Mouse (Mus musculus): ENCODE results near the gene Cttnbp2. TPM values are rescaled to one million over a fixed set of nuclear protein-coding genes. Genes with fewer than 3 reads are reported as not detected.

The Cttnbp2 gene
- polyA plus RNA-seq, 1 experiment from 2014 or later: 0.90 TPM

- no peak for DNase-seq (ENCODE audit: low spot score)
These were observed 45.4 kb downstream of the Cttnbp2 start for GRCm38 (mm10) chr6:18469206-18469605.

GRCm38 (mm10) chr6:18467777-18468176, 46.9 kb downstream of the Cttnbp2 start:
- no peak for DNase-seq (ENCODE audit: low spot score)

DNA sequence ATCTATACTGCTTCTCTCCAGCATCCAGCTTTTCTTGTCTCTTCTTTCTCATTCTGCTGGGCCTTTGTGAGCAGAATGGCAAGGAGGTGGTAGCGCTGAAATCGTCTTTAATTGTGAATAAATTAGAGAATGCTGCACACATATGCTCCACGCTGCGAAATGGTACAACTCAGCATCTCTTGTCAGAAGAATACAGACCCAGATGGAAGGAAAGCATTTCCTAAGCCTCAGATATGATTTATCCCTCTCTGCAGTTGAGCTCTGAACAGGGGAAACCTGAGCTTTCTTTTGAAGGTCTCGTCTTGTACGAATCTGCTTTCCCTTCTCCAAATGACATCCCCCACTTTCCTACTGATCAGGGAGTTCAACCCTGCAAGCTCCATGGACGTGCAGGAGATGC, 48.4 kb downstream of the Cttnbp2 start:
- DNase-seq (ENCODE audit: low spot score): no peak

- no peak for DNase-seq (ENCODE audit: low spot score)
These were observed 49.0 kb downstream of the Cttnbp2 start for GRCm38 (mm10) chr6:18465626-18466025.

DNA sequence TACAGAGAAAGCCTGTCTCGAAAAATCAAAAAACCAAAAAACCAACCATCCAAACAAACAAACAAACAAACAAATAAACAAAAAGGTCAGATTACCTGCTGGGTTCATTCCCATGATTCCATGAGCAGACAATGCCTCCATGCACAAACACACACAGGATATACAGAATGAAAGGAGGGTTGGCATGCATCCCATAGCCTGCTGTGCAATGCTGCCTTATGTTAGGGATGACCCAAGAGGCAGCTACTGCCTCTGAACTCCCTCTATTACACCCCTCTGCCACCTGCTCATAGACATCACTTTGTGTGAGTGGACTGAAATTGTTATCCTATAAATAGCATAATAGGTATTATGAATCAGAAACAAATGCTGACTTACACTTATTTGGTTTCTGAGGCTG, 55.0 kb downstream of the Cttnbp2 start:
- DNase-seq (ENCODE audit: low spot score): no peak

GRCm38 (mm10) chr6:18450551-18451193, 64.0 kb downstream of the Cttnbp2 start:
- DNase-seq (ENCODE audit: low spot score): no peak

DNA sequence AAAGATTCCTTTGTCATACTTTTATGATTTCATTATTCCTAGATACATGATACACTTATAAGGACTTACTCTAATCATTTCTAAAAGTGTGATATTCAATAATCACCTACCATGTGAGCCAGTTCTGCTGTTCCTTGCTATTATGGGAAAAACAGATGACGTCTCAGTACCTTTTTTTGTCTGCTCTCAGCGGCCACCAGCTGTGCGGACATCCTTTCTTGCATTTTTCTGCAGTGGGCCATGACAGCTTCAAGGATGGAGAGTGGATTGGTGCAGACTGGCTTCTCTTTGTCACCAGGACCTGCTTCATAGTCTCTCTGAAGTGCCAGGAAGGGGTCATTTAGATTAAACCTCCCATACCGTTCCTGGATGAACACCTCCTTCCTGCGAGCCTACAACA, 66.6 kb downstream of the Cttnbp2 start:
- DNase-seq (ENCODE audit: low spot score): no peak

- no peak for DNase-seq (ENCODE audit: low spot score)
These were observed 67.7 kb downstream of the Cttnbp2 start for GRCm38 (mm10) chr6:18446917-18447316.

GRCm38 (mm10) chr6:18446359-18446758, 68.3 kb downstream of the Cttnbp2 start:
- DNase-seq (ENCODE audit: low spot score): no peak

GRCm38 (mm10) chr6:18445747-18446146, 68.9 kb downstream of the Cttnbp2 start:
- DNase-seq (ENCODE audit: low spot score): no peak

- no peak for DNase-seq (ENCODE audit: low spot score)
These were observed 72.3 kb downstream of the Cttnbp2 start for GRCm38 (mm10) chr6:18442303-18442702.

DNA sequence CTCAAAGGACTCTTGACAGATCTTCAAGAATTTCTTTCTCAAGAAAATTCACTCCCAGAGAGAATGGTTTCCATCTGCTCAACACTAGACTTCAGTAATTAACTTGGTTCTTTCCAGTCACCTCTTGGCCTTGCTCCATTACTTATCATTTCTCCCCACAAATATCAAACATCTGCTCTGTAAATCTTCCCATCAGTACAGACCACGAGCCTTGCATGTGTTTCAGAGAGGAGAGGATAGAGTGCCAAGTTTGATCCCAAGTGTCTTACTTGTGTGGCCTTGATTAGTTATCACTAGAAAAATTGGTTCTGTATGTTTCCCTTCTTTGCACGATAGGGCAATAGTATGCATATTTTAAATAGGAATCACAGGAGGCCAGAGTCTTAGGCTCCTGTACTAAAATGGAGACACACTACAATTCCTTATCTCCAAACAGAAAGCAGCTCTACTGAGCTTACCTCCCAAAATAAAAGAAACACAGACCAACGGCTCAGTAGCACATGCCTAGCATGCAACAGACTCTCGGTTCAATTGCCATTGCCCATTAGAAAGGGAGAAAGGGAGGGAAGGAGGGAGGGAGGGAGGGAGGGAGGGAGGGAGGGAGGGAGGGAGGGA, 73.6 kb downstream of the Cttnbp2 start:
- no peak for DNase-seq (ENCODE audit: low spot score)

DNA sequence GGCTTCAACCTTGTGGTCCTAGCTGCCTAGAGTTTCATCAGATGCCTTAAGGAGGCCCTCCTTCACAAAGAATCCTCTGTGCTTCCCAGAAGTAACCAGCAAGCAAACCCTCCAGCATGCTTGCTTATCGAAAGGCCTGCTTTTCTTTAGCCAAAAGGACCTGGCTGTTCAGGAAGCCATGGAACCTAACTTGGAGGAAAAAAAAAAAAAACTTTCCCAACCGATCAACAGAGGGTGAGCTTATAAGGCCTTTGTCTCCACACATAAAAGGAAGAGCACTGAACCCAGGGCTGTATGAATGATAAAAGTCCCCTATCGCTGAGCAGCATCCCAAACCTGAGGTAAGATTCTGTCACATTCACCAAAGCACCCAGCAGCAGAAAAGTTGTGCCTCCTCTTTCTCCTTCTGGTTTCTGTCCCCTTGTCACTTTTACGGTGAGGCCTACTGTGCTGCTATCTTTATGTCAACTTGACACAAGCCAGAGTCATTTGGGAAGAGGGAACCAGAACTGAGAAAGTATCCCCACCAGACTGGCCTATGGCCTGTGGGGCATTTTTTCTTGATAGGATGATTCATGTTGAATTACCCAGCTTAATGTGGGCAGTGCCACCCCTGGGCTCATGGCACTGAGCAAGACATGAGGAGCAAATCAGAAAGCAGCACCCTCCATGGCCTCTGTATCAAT, 78.4 kb downstream of the Cttnbp2 start:
- no peak for DNase-seq (ENCODE audit: low spot score)

GRCm38 (mm10) chr6:18434828-18435531, 79.7 kb downstream of the Cttnbp2 start:
- DNase-seq (ENCODE audit: low spot score): no peak

- no peak for DNase-seq (ENCODE audit: low spot score)
These were observed 80.3 kb downstream of the Cttnbp2 start for GRCm38 (mm10) chr6:18434355-18434754.

- DNase-seq (ENCODE audit: low spot score): no peak
These were observed 82.3 kb downstream of the Cttnbp2 start for GRCm38 (mm10) chr6:18432362-18432761.

- DNase-seq (ENCODE audit: low spot score): no peak
These were observed 82.8 kb downstream of the Cttnbp2 start for GRCm38 (mm10) chr6:18431891-18432290.

GRCm38 (mm10) chr6:18430062-18430461, 84.6 kb downstream of the Cttnbp2 start:
- DNase-seq (ENCODE audit: low spot score): no peak

DNA sequence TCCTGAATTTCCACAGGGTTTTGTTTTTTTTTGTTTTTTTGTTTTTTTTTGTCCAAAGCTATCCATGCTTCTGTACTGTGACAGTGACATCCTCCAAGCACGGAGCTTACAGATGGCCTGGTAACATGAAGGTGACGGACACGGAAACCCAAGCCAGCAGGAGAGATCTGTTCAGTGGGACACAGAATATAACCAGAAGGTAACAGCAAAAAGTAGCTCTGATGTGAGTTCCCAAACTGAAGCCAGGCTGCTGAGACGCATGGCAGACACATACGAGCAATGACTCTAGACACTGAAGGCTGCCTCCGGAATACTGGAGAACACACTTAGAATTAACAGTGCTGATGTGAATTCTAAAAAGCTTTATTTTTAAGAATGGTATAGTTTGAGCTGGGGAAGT, 89.8 kb downstream of the Cttnbp2 start:
- DNase-seq (ENCODE audit: low spot score): no peak

GRCm38 (mm10) chr6:18424367-18424766, 90.3 kb downstream of the Cttnbp2 start:
- DNase-seq (ENCODE audit: low spot score): no peak

DNA sequence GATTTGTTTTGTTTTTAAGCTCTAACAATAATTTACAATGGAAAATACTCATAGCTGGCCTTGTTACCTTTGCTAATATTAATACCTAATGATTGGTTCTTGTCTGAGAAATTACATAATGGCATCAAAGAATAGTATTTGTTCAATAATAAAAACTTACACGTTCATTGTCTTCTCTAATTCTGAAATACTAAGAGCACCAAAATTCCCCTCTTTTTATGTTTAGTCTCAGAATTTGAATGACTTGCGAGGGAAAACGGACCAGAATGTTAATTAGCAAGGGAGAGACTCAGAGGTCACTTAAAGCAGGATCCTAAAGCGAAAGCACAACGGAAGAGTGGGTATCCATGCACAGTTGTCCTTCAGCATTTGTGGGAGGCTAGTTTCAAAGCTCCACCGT, 91.5 kb downstream of the Cttnbp2 start:
- DNase-seq (ENCODE audit: low spot score): no peak

DNA sequence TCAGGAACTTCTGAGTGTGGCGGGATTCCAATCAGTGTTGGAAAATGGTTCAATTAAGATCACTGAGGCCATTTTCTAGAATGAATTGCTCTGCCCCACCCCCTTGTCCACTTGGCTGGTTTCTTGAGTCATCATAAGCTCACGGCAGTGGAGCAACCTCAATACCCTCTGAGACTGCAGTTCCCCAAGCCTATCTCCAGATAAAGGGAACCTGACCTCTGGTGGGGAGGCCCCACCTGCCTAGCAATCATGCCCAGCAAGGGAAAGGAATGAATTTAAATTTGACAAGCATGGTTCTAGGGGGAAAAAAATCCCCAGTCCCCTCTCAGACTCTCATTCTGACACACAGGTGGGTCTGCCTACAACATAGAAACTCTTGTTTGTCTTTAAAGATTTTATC, 93.1 kb downstream of the Cttnbp2 start:
- no peak for DNase-seq (ENCODE audit: low spot score)
